Mouse (Mus musculus) layer of hippocampus, adult 8-10 months (tissue): ENCODE measurements around the gene Sp7. TPM values are rescaled to one million over a fixed set of nuclear protein-coding genes. Genes with fewer than 3 reads are reported as not detected.
A peak's percentile ranks its signal among the peaks of the same experiment; 100 is the strongest.
"Not testable (repeated sequence)": the region's sequence is repeated elsewhere in the genome, so short reads cannot be mapped to it uniquely, and the experiment has no call there.

Experiments
- DNase-seq, 2 experiments: peaks; one replicate each; pipeline ENCODE4 v3.0.0; 2022; ENCODE audit warnings: low spot score in 2 of 2
- total RNA-seq, 4 experiments: library from RNA; stranded (reverse); gene quantifications; 2 replicates each; pipeline ENCODE4 v1.2.4; 2022

Sp7 gene
- total RNA-seq, 4 experiments from 2014 or later, result 0.37 to 0.78 (median 0.59) TPM

GRCm38 (mm10) chr15:102346444-102346843 lies 20.5 kb downstream of the Sp7 start:
- DNase-seq, result no peak

GRCm38 (mm10) chr15:102344490-102344889 lies 22.5 kb downstream of the Sp7 start:
- no peak for DNase-seq

DNA sequence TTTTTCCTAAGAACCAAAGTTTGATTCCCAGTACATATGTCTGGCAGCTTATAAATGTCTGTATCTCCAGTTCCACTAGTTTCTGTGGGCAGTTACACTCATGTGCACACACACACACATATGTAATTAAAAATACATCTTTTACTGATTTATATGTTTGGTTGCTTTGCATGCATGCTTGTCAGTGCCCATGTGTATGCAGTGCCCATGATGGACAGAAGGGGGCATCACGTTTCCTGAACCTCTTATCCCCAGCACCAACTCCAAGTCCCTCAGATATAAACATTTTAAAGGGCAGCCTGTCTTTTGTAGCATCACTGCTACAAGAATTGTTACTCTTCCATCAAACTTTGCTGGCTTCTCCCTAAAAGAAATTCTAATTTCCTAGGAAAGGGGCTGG lies 25.4 kb downstream of the Sp7 start:
- no peak for DNase-seq

GRCm38 (mm10) chr15:102339612-102340011 lies 27.4 kb downstream of the Sp7 start:
- no peak for DNase-seq

DNA sequence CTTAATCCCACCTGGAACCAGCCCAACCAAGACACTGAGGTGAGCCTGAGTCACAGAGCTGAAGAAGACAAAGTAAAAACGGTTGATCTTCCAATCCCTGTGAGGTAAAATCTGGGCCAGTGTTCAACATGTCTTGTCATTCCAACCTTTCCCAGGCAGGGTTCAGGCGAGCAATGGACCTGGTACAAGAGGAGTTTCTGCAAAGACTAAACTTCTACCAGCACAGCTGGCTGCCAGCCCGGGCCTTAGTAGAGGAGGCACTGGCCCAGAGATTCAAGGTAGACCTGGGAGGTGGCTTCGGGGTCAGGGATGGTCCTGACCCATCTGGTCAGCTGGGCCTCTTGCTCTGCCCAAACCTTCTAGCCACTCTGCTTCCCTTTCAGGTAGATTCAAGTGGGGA lies 30.0 kb downstream of the Sp7 start:
- DNase-seq, result no peak

- DNase-seq, result not testable (repeated sequence)
Measured at GRCm38 (mm10) chr15:102335925-102336324, 31.1 kb downstream of the Sp7 start.

- no peak for DNase-seq
Measured at GRCm38 (mm10) chr15:102335254-102335653, 31.7 kb downstream of the Sp7 start.

GRCm38 (mm10) chr15:102331610-102332015 lies 35.4 kb downstream of the Sp7 start, which contains the start of gene Myg1:
Gene Myg1 (plus strand): TSS chr15:102331709.
- peak; percentile 77 to 85 for DNase-seq

GRCm38 (mm10) chr15:102326892-102327291 lies 40.1 kb downstream of the Sp7 start:
- DNase-seq, result no peak

GRCm38 (mm10) chr15:102326022-102326576 lies 40.9 kb downstream of the Sp7 start, which contains the start of gene Pfdn5:
Gene Pfdn5 (plus strand): TSS chr15:102326116.
- peak; percentile 70 to 86 for DNase-seq

DNA sequence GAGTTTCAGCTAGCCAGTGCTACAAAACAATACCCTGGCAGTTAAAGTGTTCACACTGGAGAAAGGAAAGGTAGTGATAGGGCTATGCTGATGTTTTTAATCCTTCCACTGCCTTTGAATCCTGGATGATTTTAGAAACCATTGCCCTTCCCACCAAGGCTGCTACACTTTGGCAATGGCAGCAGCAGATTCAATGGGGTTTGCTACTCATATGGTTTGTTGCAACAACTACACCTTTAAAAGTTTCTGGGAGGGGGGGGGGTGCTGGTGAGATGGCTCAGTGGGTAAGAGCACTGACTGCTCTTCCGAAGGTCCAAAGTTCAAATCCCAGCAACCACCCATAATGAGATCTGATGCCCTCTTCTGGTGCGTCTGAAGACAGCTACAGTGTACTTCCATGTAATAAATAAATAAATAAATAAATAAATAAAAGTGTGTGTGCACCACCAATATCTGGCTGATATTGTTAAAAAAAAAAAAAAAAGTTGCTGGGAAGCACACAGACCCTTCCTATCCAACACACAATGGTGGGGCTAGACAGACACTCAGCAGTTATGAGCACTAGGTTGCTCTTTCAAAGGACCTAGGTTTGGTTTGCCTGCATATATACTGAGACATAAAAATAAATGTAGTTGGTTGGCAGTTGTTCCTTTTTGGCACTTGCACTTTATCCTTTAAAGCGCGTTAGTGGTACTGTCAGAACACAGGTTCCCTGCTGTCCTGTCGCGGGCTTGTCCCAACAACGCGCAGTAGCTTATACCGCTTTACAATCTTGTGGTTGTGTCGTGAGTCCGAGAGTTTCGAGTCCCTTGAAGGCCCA lies 42.1 kb downstream of the Sp7 start:
- DNase-seq, result no peak

DNA sequence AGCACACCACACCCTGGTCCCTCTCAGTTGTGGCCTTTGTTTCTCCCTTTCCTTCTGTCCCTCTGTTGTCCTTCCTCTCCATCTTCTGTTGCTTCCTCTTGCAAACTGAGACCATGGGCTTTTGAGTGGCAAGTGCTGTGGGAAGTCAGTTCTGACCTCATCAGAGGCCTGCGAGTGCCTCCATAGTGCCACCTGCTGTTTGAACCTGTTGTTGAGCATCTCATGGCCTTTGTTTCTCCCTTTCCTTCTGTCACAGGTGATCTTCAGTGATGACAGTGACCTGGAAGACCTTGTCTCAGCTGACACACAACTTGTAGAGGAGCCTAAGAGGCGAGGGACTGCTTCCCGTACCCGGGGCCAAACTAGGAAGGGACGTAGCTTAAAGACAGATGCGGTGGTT lies 50.7 kb downstream of the Sp7 start:
- DNase-seq, result peak in 1 of 2 experiments; percentile 67

DNA sequence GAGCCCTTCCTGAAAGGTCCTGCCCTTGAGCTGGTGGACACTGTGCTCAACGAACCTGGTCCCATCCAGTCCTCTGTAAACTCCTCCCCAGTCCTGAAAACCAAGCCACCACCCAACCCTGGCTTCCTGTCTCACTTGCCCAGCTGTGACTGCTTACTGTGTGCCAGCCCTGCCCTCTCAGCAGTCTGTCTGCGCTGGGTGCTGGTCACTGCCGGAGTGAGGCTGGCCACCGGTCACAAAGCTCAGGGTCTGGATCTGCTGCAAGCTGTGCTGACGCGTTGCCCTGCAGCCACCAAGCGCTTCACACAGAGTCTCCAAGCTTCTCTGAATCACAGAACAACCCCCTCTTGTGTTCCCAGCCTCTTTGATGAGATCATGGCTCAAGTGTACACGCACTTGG lies 51.7 kb downstream of the Sp7 start:
- DNase-seq, result no peak

GRCm38 (mm10) chr15:102311489-102311888 lies 55.5 kb downstream of the Sp7 start:
- no peak for DNase-seq

DNA sequence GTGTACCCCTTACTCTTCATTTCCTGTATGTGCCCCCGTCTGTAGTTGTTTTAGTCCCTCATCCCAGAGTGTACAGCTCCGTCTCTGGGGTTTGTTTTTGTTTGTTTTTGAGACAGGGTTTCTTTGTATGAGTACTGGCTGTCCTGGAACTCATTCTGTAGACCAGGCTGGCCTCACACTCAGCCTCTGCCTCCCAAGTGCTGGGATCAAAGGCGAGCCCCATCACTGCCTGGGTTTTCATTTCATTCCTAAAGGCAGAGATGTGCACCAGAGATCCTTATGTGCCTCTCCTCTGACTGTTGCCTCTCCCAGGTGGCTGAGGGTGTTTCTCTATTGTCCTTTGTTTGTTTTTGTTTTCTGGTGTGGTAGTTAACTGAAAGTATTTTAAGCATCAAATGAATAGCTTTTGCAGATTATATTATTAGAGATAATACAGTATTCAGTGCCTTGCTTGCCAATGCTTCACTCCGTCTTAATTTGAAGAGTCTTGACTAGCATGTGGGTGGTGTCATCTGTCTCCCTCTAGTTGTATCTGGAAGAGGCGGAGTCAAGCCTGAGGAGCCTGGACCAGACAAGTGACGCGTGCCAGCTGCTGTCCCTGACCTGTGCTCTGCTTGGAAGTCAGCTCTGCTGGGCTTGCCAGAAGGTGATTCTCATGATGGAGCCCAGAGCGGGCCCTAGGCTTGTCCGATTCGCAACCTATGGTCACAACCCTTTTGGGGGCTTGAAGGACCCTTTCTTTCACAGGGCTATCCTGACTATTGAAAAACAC lies 56.7 kb downstream of the Sp7 start:
- DNase-seq, result no peak

GRCm38 (mm10) chr15:102308717-102309116 lies 58.3 kb downstream of the Sp7 start:
- DNase-seq, result no peak

Other genes starting within 250 kb of the Sp7 start
- gene Spryd3, start 230.9 kb downstream of the Sp7 start, total RNA-seq, result 100 to 1,000 TPM; 144 to 152 (median 146) TPM
- gene Igfbp6, start 222.8 kb downstream of the Sp7 start, total RNA-seq, result 10 to 100 TPM; 11.2 to 13.6 (median 12.7) TPM
- gene Soat2, start 216.7 kb downstream of the Sp7 start, total RNA-seq, result under 1 TPM in 2 of 4 experiments, not detected in 2; 0.20 to 0.39 TPM
- 10 to 100 TPM; 74.5 to 85.4 (median 79.0) TPM for gene Zfp740, start 163.9 kb downstream of the Sp7 start, total RNA-seq
- 10 to 100 TPM; 32.4 to 41.6 (median 35.8) TPM for gene Csad, start 162.5 kb downstream of the Sp7 start, total RNA-seq
- gene Itgb7, start 135.2 kb downstream of the Sp7 start, total RNA-seq, result 1 to 10 TPM in 3 of 4 experiments, under 1 TPM in 1; 0.97 to 3.3 (median 1.7) TPM
- 10 to 100 TPM; 14.5 to 20.7 (median 16.5) TPM for gene Rarg, start 109.7 kb downstream of the Sp7 start, total RNA-seq
- under 1 TPM in 1 of 4 experiments, not detected in 3; 0.16 TPM for gene Gm9918, start 96.6 kb downstream of the Sp7 start, total RNA-seq
- 10 to 100 TPM; 36.9 to 41.8 (median 38.5) TPM for gene Mfsd5, start 87.7 kb downstream of the Sp7 start, total RNA-seq
- 1 to 10 TPM in 2 of 4 experiments, under 1 TPM in 2; 0.67 to 2.4 (median 1.1) TPM for gene Espl1, start 70.9 kb downstream of the Sp7 start, total RNA-seq
- gene Pfdn5, start 41.1 kb downstream of the Sp7 start, total RNA-seq, result 100 to 1,000 TPM; 400 to 493 (median 445) TPM
- 10 to 100 TPM; 66.5 to 76.4 (median 71.6) TPM for gene Myg1, start 35.5 kb downstream of the Sp7 start, total RNA-seq
- gene Aaas, start 16.4 kb downstream of the Sp7 start, total RNA-seq, result 10 to 100 TPM; 20.6 to 33.5 (median 24.7) TPM
- gene Sp1, start 39.0 kb upstream of the Sp7 start, total RNA-seq, result 10 to 100 TPM; 27.4 to 30.1 (median 28.8) TPM
- gene Amhr2, start 78.2 kb upstream of the Sp7 start, total RNA-seq, result 1 to 10 TPM in 2 of 4 experiments, under 1 TPM in 2; 0.40 to 2.0 (median 1.1) TPM
- 10 to 100 TPM; 34.4 to 49.3 (median 40.9) TPM for gene Prr13, start 91.8 kb upstream of the Sp7 start, total RNA-seq
- gene Pcbp2, start 103.4 kb upstream of the Sp7 start, total RNA-seq, result 100 to 1,000 TPM; 489 to 507 (median 494) TPM
- gene Gm10337, start 136.5 kb upstream of the Sp7 start, total RNA-seq, result not detected
- 10 to 100 TPM; 87.5 to 99.1 (median 96.9) TPM for gene Map3k12, start 149.9 kb upstream of the Sp7 start, total RNA-seq
- gene Tarbp2, start 151.0 kb upstream of the Sp7 start, total RNA-seq, result 10 to 100 TPM; 34.0 to 39.8 (median 36.6) TPM
- gene Npff, start 157.8 kb upstream of the Sp7 start, total RNA-seq, result 1 to 10 TPM; 3.0 to 6.2 (median 4.4) TPM